Mouse (Mus musculus) hindbrain, embryonic 13.5 days (tissue): ENCODE measurements around the gene Fcgr2b. TPM values are rescaled to one million over a fixed set of nuclear protein-coding genes. Genes with fewer than 3 reads are reported as not detected.

Source experiments
- ATAC-seq: fragments of 200-750 bp; cut with Nextera tagmentation; 2 replicates; pipeline ENCODE4 v1.8.0; 2017; ENCODE audit warnings: moderate TSS enrichment; ENCODE audit not compliant: low FRiP score
- H3K27ac ChIP-seq: fragments of 300-500 bp; sonication (generic); 2 replicates; pipeline ENCODE4 v1.5.1; 2015; ENCODE audit warnings: inconsistent platforms, mild to moderate bottlenecking, moderate library complexity
- H3K27me3 ChIP-seq: fragments of 300-500 bp; sonication (generic); 2 replicates; pipeline ENCODE4 v1.6.1; 2015; ENCODE audit warnings: mild to moderate bottlenecking, inconsistent platforms
- H3K36me3 ChIP-seq: fragments of 300-500 bp; sonication (generic); 2 replicates; pipeline ENCODE4 v1.6.1; 2015; ENCODE audit warnings: mild to moderate bottlenecking, inconsistent platforms
- H3K4me1 ChIP-seq: fragments of 300-500 bp; sonication (generic); replicated peaks from 2 replicates; pipeline ENCODE4 v1.6.1; 2015; ENCODE audit warnings: inconsistent platforms
- H3K4me2 ChIP-seq: fragments of 300-500 bp; sonication (generic); 2 replicates; pipeline ENCODE4 v1.6.1; 2015; ENCODE audit warnings: inconsistent platforms, mild to moderate bottlenecking, moderate library complexity
- H3K4me3 ChIP-seq: fragments of 300-500 bp; sonication (generic); 2 replicates; pipeline ENCODE4 v1.5.1; 2015; ENCODE audit warnings: mild to moderate bottlenecking, inconsistent platforms
- H3K9ac ChIP-seq: fragments of 300-500 bp; sonication (generic); 2 replicates; pipeline ENCODE4 v1.6.1; 2015; ENCODE audit warnings: mild to moderate bottlenecking, inconsistent platforms
- H3K9me3 ChIP-seq: fragments of 300-500 bp; sonication (generic); 2 replicates; pipeline ENCODE4 v1.6.1; 2016; ENCODE audit warnings: inconsistent platforms
- WGBS: fragments of 180-500 bp; shearing (Covaris S2); methylation state at CpG from one replicate; pipeline ENCODE4 v1.1.7; 2015; 5-methylcytosine and 5-hydroxymethylcytosine counted together
- polyA plus RNA-seq: library from polyadenylated mRNA; unstranded; fragments of >200 nt; fragmentation: Nextera tagmentation; extraction: Ambion mirVana; gene quantifications from 2 replicates; pipeline ENCODE4 v1.2.1, GENCODE M21; 2015

The Fcgr2b gene
- polyA plus RNA-seq, 1 experiment from 2014 or later, result 0.32 TPM

- 91% methylated on average over 12 of the region's 12 CpGs for WGBS
- Histone ChIP-seq H3K9me3 (peaks cover 9% of the 10 kb centered on the region; the same call in 1 of the 2 replicates), H3K36me3 (no peaks in the 10 kb centered on the region)
Measured at GRCm38 (mm10) chr1:170939255-170939654, 37.1 kb downstream of the Fcgr2b start.

GRCm38 (mm10) chr1:170934383-170934782 is 42.0 kb downstream of the Fcgr2b start:
- no peak for ATAC-seq
- Histone ChIP-seq H3K36me3 (no peaks in the 10 kb centered on the region), H3K27ac (no peak overlapping the region), H3K4me2 (no peak overlapping the region), H3K9me3 (no peaks in the 10 kb centered on the region), H3K27me3 (no peaks in the 10 kb centered on the region), H3K4me3 (no peak overlapping the region), H3K9ac (no peak overlapping the region), H3K4me1 (no peaks in the 10 kb centered on the region)
- 88% methylated on average over 2 of the region's 2 CpGs for WGBS

More at GRCm38 (mm10) chr1:170939255-170939654, 37.1 kb downstream of the Fcgr2b start:
- no peak overlapping the region for H3K4me3 ChIP-seq
- no peaks in the 10 kb centered on the region for H3K27me3 ChIP-seq
- H3K4me2 ChIP-seq, result no peak overlapping the region
- H3K27ac ChIP-seq, result no peak overlapping the region
- ATAC-seq, result no peak
- no peak overlapping the region for H3K9ac ChIP-seq
- H3K4me1 ChIP-seq, result no peaks in the 10 kb centered on the region

GRCm38 (mm10) chr1:170933940-170934339 is 42.4 kb downstream of the Fcgr2b start:
- Histone ChIP-seq H3K4me1 (no peaks in the 10 kb centered on the region), H3K9me3 (no peaks in the 10 kb centered on the region), H3K4me2 (no peak overlapping the region), H3K36me3 (no peaks in the 10 kb centered on the region), H3K27ac (no peak overlapping the region), H3K9ac (no peak overlapping the region), H3K4me3 (no peak overlapping the region), H3K27me3 (no peaks in the 10 kb centered on the region)
- 79% methylated on average over 1 of the region's 1 CpGs for WGBS
- no peak for ATAC-seq

- no peaks in the 10 kb centered on the region for H3K4me1 ChIP-seq
- no peak for ATAC-seq
- no peak overlapping the region for H3K4me2 ChIP-seq
- H3K9me3 ChIP-seq, result no peaks in the 10 kb centered on the region
- no peak overlapping the region for H3K4me3 ChIP-seq
- H3K27me3 ChIP-seq, result no peaks in the 10 kb centered on the region
- no peaks in the 10 kb centered on the region for H3K36me3 ChIP-seq
- no peak overlapping the region for H3K9ac ChIP-seq
- H3K27ac ChIP-seq, result no peak overlapping the region
- WGBS, result 74% methylated on average over 6 of the region's 6 CpGs
Measured at GRCm38 (mm10) chr1:170933386-170933920, 42.9 kb downstream of the Fcgr2b start.

- Histone ChIP-seq H3K4me2 (no peak overlapping the region), H3K27ac (no peak overlapping the region), H3K36me3 (no peaks in the 10 kb centered on the region), H3K4me3 (no peak overlapping the region), H3K4me1 (no peaks in the 10 kb centered on the region), H3K27me3 (no peaks in the 10 kb centered on the region), H3K9ac (no peak overlapping the region), H3K9me3 (no peaks in the 10 kb centered on the region)
- WGBS, result 85% methylated on average over 3 of the region's 3 CpGs
- ATAC-seq, result no peak
Measured at GRCm38 (mm10) chr1:170932043-170932442, 44.3 kb downstream of the Fcgr2b start.

GRCm38 (mm10) chr1:170929245-170929644 is 47.1 kb downstream of the Fcgr2b start:
- H3K9ac ChIP-seq, result no peak overlapping the region
- H3K9me3 ChIP-seq, result no peaks in the 10 kb centered on the region
- H3K27me3 ChIP-seq, result no peaks in the 10 kb centered on the region
- no peaks in the 10 kb centered on the region for H3K36me3 ChIP-seq
- no peaks in the 10 kb centered on the region for H3K4me1 ChIP-seq
- no peak overlapping the region for H3K4me2 ChIP-seq
- WGBS, result 89% methylated on average over 4 of the region's 4 CpGs
- no peak overlapping the region for H3K27ac ChIP-seq
- no peak for ATAC-seq
- H3K4me3 ChIP-seq, result no peak overlapping the region

GRCm38 (mm10) chr1:170928467-170928866 is 47.9 kb downstream of the Fcgr2b start:
- Histone ChIP-seq H3K4me3 (no peak overlapping the region), H3K4me1 (no peaks in the 10 kb centered on the region), H3K9ac (no peak overlapping the region), H3K9me3 (no peaks in the 10 kb centered on the region), H3K4me2 (no peak overlapping the region), H3K36me3 (no peaks in the 10 kb centered on the region), H3K27me3 (no peaks in the 10 kb centered on the region), H3K27ac (no peak overlapping the region)
- WGBS, result 81% methylated on average over 2 of the region's 2 CpGs
- no peak for ATAC-seq

GRCm38 (mm10) chr1:170927378-170927777 is 49.0 kb downstream of the Fcgr2b start, which contains the start of gene Fcrla:
Fcrla (minus strand) TSS chr1:170927583.
- no peak within 1 kb of the TSS for H3K27ac ChIP-seq
- no peaks in the 10 kb centered on the region for H3K36me3 ChIP-seq
- no peaks in the 10 kb centered on the region for H3K4me1 ChIP-seq
- no peak within 1 kb of the TSS for H3K4me3 ChIP-seq
- no peaks in the 10 kb centered on the region for H3K9me3 ChIP-seq
- whole genome bisulfite sequencing, result 90% methylated on average over 3 of the region's 3 CpGs
- no peak within 1 kb of the TSS for H3K4me2 ChIP-seq
- ATAC-seq, result no peak
- H3K27me3 ChIP-seq, result no peaks in the 10 kb centered on the region
- H3K9ac ChIP-seq, result no peak within 1 kb of the TSS

- ATAC-seq, result no peak
- 71% methylated on average over 6 of the region's 6 CpGs for WGBS
- no peaks in the 10 kb centered on the region for H3K9me3 ChIP-seq
- no peak overlapping the region for H3K9ac ChIP-seq
- no peak overlapping the region for H3K27ac ChIP-seq
- H3K4me1 ChIP-seq, result no peaks in the 10 kb centered on the region
- no peaks in the 10 kb centered on the region for H3K27me3 ChIP-seq
- no peak overlapping the region for H3K4me3 ChIP-seq
- H3K36me3 ChIP-seq, result no peaks in the 10 kb centered on the region
- no peak overlapping the region for H3K4me2 ChIP-seq
Measured at GRCm38 (mm10) chr1:170926941-170927340, 49.4 kb downstream of the Fcgr2b start.

GRCm38 (mm10) chr1:170924485-170924884 is 51.9 kb downstream of the Fcgr2b start:
- Histone ChIP-seq H3K27me3 (no peaks in the 10 kb centered on the region), H3K4me1 (no peaks in the 10 kb centered on the region), H3K9ac (no peak overlapping the region), H3K9me3 (no peaks in the 10 kb centered on the region), H3K4me3 (no peak overlapping the region), H3K4me2 (no peak overlapping the region), H3K27ac (no peak overlapping the region), H3K36me3 (no peaks in the 10 kb centered on the region)
- no peak for ATAC-seq
- whole genome bisulfite sequencing, result 89% methylated on average over 6 of the region's 6 CpGs

- no peaks in the 10 kb centered on the region for H3K36me3 ChIP-seq
- H3K9me3 ChIP-seq, result no peaks in the 10 kb centered on the region
- H3K27me3 ChIP-seq, result no peaks in the 10 kb centered on the region
- no peak overlapping the region for H3K27ac ChIP-seq
- no peak overlapping the region for H3K4me3 ChIP-seq
- no peak for ATAC-seq
- WGBS, result 89% methylated on average over 8 of the region's 8 CpGs
- no peak overlapping the region for H3K9ac ChIP-seq
- no peaks in the 10 kb centered on the region for H3K4me1 ChIP-seq
- no peak overlapping the region for H3K4me2 ChIP-seq
Measured at GRCm38 (mm10) chr1:170919308-170919707, 57.0 kb downstream of the Fcgr2b start.

GRCm38 (mm10) chr1:170915657-170916056 is 60.7 kb downstream of the Fcgr2b start:
- H3K27me3 ChIP-seq, result peaks cover 4% of the 10 kb centered on the region; the same call in 1 of the 2 replicates

GRCm38 (mm10) chr1:170912891-170913615 is 63.3 kb downstream of the Fcgr2b start, which contains the start of gene Fcrlb:
Fcrlb (minus strand) TSS chr1:170912941.
- no peaks in the 10 kb centered on the region for H3K36me3 ChIP-seq
- peaks cover 29% of the 10 kb centered on the region for H3K27me3 ChIP-seq
- no peak for ATAC-seq
- H3K9me3 ChIP-seq, result no peaks in the 10 kb centered on the region
- no peak within 1 kb of the TSS for H3K4me2 ChIP-seq
- no peak within 1 kb of the TSS for H3K9ac ChIP-seq
- WGBS, result 74% methylated on average over 5 of the region's 5 CpGs
- H3K27ac ChIP-seq, result no peak within 1 kb of the TSS
- peaks cover 7% of the 10 kb centered on the region for H3K4me1 ChIP-seq
- H3K4me3 ChIP-seq, result no peak within 1 kb of the TSS

More at GRCm38 (mm10) chr1:170915657-170916056, 60.7 kb downstream of the Fcgr2b start:
- no peak for ATAC-seq
- no peak overlapping the region for H3K4me3 ChIP-seq
- H3K36me3 ChIP-seq, result no peaks in the 10 kb centered on the region
- H3K9me3 ChIP-seq, result no peaks in the 10 kb centered on the region
- H3K4me1 ChIP-seq, result no peaks in the 10 kb centered on the region
- H3K27ac ChIP-seq, result no peak overlapping the region
- no peak overlapping the region for H3K4me2 ChIP-seq
- 80% methylated on average over 5 of the region's 5 CpGs for WGBS
- H3K9ac ChIP-seq, result no peak overlapping the region
